Mouse (Mus musculus) adipose tissue, adult 10 weeks (tissue): ENCODE measurements around the gene Olfr1066. TPM values are rescaled to one million over a fixed set of nuclear protein-coding genes. Genes with fewer than 3 reads are reported as not detected.

Source experiments
- polyA plus RNA-seq: library from polyadenylated mRNA; stranded (reverse); fragments of 350-450 nt; fragmentation: Illumina TruSeq; extraction: RNeasy Lipid Tissue Mini Kit (QIAGEN cat#74804); gene quantifications from one replicate; pipeline ENCODE4 v1.2.3, GENCODE M21; 2014; ENCODE audit warnings: low read depth, low replicate concordance

The Olfr1066 gene
- polyA plus RNA-seq, result not detected

GRCm38 (mm10) chr2:86456169-86456568 is at the start of gene Olfr1066:
TSS of gene Olfr1066 (minus strand) at chr2:86456269.

GRCm38 (mm10) chr2:86487286-86487685 is 31.2 kb upstream of the Olfr1066 start, which contains the start of gene Olfr228:
TSS of gene Olfr228 (minus strand) at chr2:86487386.

GRCm38 (mm10) chr2:86450491-86450890 is 5.6 kb downstream of the Olfr1066 start, which contains the start of gene Olfr1065:
TSS of gene Olfr1065 (minus strand) at chr2:86450591.

GRCm38 (mm10) chr2:86426649-86427048 is 29.4 kb downstream of the Olfr1066 start, which contains the start of gene Olfr1062:
TSS of gene Olfr1062 (minus strand) at chr2:86426749.

GRCm38 (mm10) chr2:86413950-86414349 is 42.1 kb downstream of the Olfr1066 start, which contains the start of gene Olfr1061:
TSS of gene Olfr1061 (minus strand) at chr2:86414050.

Other genes with a start within 250 kb of the Olfr1066 start
- not detected for gene Olfr1046, start 237.0 kb downstream of the Olfr1066 start, polyA plus RNA-seq
- gene Olfr1047, start 224.9 kb downstream of the Olfr1066 start, polyA plus RNA-seq, result not detected
- not detected for gene Olfr1048, start 216.0 kb downstream of the Olfr1066 start, polyA plus RNA-seq
- gene Olfr1049, start 197.9 kb downstream of the Olfr1066 start, polyA plus RNA-seq, result not detected
- gene Olfr1051, start 177.2 kb downstream of the Olfr1066 start, polyA plus RNA-seq, result not detected
- not detected for gene Olfr1052, start 163.8 kb downstream of the Olfr1066 start, polyA plus RNA-seq
- not detected for gene Olfr1053, start 141.0 kb downstream of the Olfr1066 start, polyA plus RNA-seq
- not detected for gene Olfr1054, start 120.8 kb downstream of the Olfr1066 start, polyA plus RNA-seq
- gene Olfr1055, start 106.0 kb downstream of the Olfr1066 start, polyA plus RNA-seq, result not detected
- gene Olfr1056, start 93.8 kb downstream of the Olfr1066 start, polyA plus RNA-seq, result not detected
- gene Olfr1057, start 77.9 kb downstream of the Olfr1066 start, polyA plus RNA-seq, result not detected
- gene Olfr1058, start 67.7 kb downstream of the Olfr1066 start, polyA plus RNA-seq, result not detected
- not detected for gene Olfr1061, start 42.2 kb downstream of the Olfr1066 start, polyA plus RNA-seq
- not detected for gene Olfr1062, start 29.5 kb downstream of the Olfr1066 start, polyA plus RNA-seq
- gene Olfr1065, start 5.7 kb downstream of the Olfr1066 start, polyA plus RNA-seq, result not detected
- gene Olfr228, start 31.1 kb upstream of the Olfr1066 start, polyA plus RNA-seq, result not detected
- gene Olfr1076, start 52.2 kb upstream of the Olfr1066 start, polyA plus RNA-seq, result not detected
- gene Olfr1079, start 86.2 kb upstream of the Olfr1066 start, polyA plus RNA-seq, result not detected
- gene Olfr1080, start 102.0 kb upstream of the Olfr1066 start, polyA plus RNA-seq, result not detected
- gene Olfr1082, start 142.7 kb upstream of the Olfr1066 start, polyA plus RNA-seq, result not detected
- gene Olfr1084, start 183.5 kb upstream of the Olfr1066 start, polyA plus RNA-seq, result not detected
- gene Olfr1085, start 205.8 kb upstream of the Olfr1066 start, polyA plus RNA-seq, result not detected
- gene Olfr1086, start 223.8 kb upstream of the Olfr1066 start, polyA plus RNA-seq, result not detected
- gene Olfr1087, start 242.1 kb upstream of the Olfr1066 start, polyA plus RNA-seq, result not detected